Mouse (Mus musculus) heart, embryonic 12.5 days (tissue): ENCODE measurements around the gene Wnt2b. TPM values are rescaled to one million over a fixed set of nuclear protein-coding genes. Genes with fewer than 3 reads are reported as not detected.

ENCODE experiments used
- ATAC-seq: fragments of 200-750 bp; cut with Nextera tagmentation; 2 replicates; pipeline ENCODE4 v1.8.0; 2017; ENCODE audit warnings: moderate TSS enrichment, moderate library complexity; ENCODE audit not compliant: insufficient number of reproducible peaks, low FRiP score
- H3K27ac ChIP-seq: fragments of 300-500 bp; sonication (generic); 2 replicates; pipeline ENCODE4 v1.5.1; 2016; ENCODE audit warnings: mild to moderate bottlenecking, moderate library complexity; ENCODE audit not compliant: poor library complexity, severe bottlenecking
- H3K27me3 ChIP-seq: fragments of 300-500 bp; sonication (generic); replicated peaks from 2 replicates; pipeline ENCODE4 v1.6.1; 2016; ENCODE audit warnings: mild to moderate bottlenecking, moderate library complexity
- H3K36me3 ChIP-seq: fragments of 300-500 bp; sonication (generic); 2 replicates; pipeline ENCODE4 v1.6.1; 2016; ENCODE audit warnings: mild to moderate bottlenecking, moderate library complexity
- H3K4me1 ChIP-seq: fragments of 300-500 bp; sonication (generic); replicated peaks from 2 replicates; pipeline ENCODE4 v1.6.1; 2016; ENCODE audit warnings: mild to moderate bottlenecking
- H3K4me2 ChIP-seq: fragments of 300-500 bp; sonication (generic); 2 replicates; pipeline ENCODE4 v1.6.1; 2016; ENCODE audit warnings: mild to moderate bottlenecking, moderate library complexity
- H3K4me3 ChIP-seq: fragments of 300-500 bp; sonication (generic); 2 replicates; pipeline ENCODE4 v1.5.1; 2016; ENCODE audit warnings: mild to moderate bottlenecking
- H3K9ac ChIP-seq: fragments of 300-500 bp; sonication (generic); 2 replicates; pipeline ENCODE4 v1.6.1; 2016; ENCODE audit warnings: mild to moderate bottlenecking, moderate library complexity
- H3K9me3 ChIP-seq: fragments of 300-500 bp; sonication (generic); replicated peaks from 2 replicates; pipeline ENCODE4 v1.6.1; 2016; ENCODE audit warnings: mild to moderate bottlenecking, moderate library complexity
- WGBS: fragments of 180-500 bp; shearing (Covaris S2); methylation state at CpG from one replicate; pipeline ENCODE4 v1.1.7; 2016; 5-methylcytosine and 5-hydroxymethylcytosine counted together
- polyA plus RNA-seq: library from polyadenylated mRNA; unstranded; fragments of >200 nt; fragmentation: Nextera tagmentation; extraction: Ambion mirVana; gene quantifications from 2 replicates; pipeline ENCODE4 v1.2.1, GENCODE M21; 2016

Wnt2b gene
- polyA plus RNA-seq, 1 experiment from 2014 or later = 1.4 TPM

- Histone ChIP-seq H3K9ac (no peak overlapping the region), H3K4me3 (no peak overlapping the region), H3K9me3 (no peaks in the 10 kb centered on the region), H3K36me3 (no peaks in the 10 kb centered on the region), H3K27ac (no peak overlapping the region), H3K4me1 (peaks cover 50% of the 10 kb centered on the region), H3K27me3 (peaks cover 59% of the 10 kb centered on the region), H3K4me2 (peak overlapping the region; percentile 92)
- 5% methylated on average over 5 of the region's 5 CpGs for WGBS
- no peak for ATAC-seq
Measured at GRCm38 (mm10) chr3:104962866-104963265, 1.1 kb upstream of the Wnt2b start.

- 0 out of 2 replicates have a peak, but pooled peaks have one; percentile 37 for ATAC-seq
- Histone ChIP-seq H3K9me3 (no peaks in the 10 kb centered on the region), H3K36me3 (no peaks in the 10 kb centered on the region), H3K4me3 (peak overlapping the region; percentile 60), H3K9ac (peak overlapping the region; percentile 65; the same call in 1 of the 2 replicates), H3K27ac (no peak overlapping the region), H3K4me2 (peak overlapping the region; percentile 92), H3K27me3 (peaks cover 60% of the 10 kb centered on the region), H3K4me1 (peaks cover 50% of the 10 kb centered on the region)
- WGBS = under 1% methylated on average over 31 of the region's 31 CpGs
Measured at GRCm38 (mm10) chr3:104962141-104962611, 455 bp upstream of the Wnt2b start.

GRCm38 (mm10) chr3:104960026-104961000 is 1.4 kb downstream of the Wnt2b start:
- H3K4me2 ChIP-seq = peak overlapping the region; percentile 92; the same call in 1 of the 2 replicates
- H3K4me3 ChIP-seq = peak overlapping the region; percentile 60; the same call in 1 of the 2 replicates
- H3K4me1 ChIP-seq = peaks cover 48% of the 10 kb centered on the region
- no peak overlapping the region for H3K9ac ChIP-seq
- H3K27ac ChIP-seq = no peak overlapping the region
- 9% methylated on average over 19 of the region's 19 CpGs for WGBS
- H3K27me3 ChIP-seq = peaks cover 60% of the 10 kb centered on the region
- 0 out of 2 replicates have a peak, but pooled peaks cover 6% of the 10 kb centered on the region for H3K36me3 ChIP-seq
- ATAC-seq = no peak
- H3K9me3 ChIP-seq = no peaks in the 10 kb centered on the region

GRCm38 (mm10) chr3:104956131-104956581 is 5.6 kb downstream of the Wnt2b start:
- Histone ChIP-seq H3K36me3 (peaks cover 27% of the 10 kb centered on the region), H3K9me3 (no peaks in the 10 kb centered on the region), H3K27me3 (peaks cover 34% of the 10 kb centered on the region), H3K27ac (no peak overlapping the region), H3K4me2 (no peak overlapping the region), H3K4me1 (peaks cover 14% of the 10 kb centered on the region), H3K4me3 (no peak overlapping the region), H3K9ac (no peak overlapping the region)
- 69% methylated on average over 6 of the region's 6 CpGs for WGBS
- ATAC-seq = 0 out of 2 replicates have a peak, but pooled peaks have one; percentile 20

- Histone ChIP-seq H3K4me3 (no peak overlapping the region), H3K4me2 (no peak overlapping the region), H3K9ac (no peak overlapping the region), H3K27ac (no peak overlapping the region), H3K36me3 (peaks cover 38% of the 10 kb centered on the region), H3K27me3 (peaks cover 18% of the 10 kb centered on the region), H3K4me1 (peaks cover 3% of the 10 kb centered on the region; the same call in 1 of the 2 replicates), H3K9me3 (no peaks in the 10 kb centered on the region)
- WGBS = 93% methylated on average over 15 of the region's 15 CpGs
- ATAC-seq = no peak
Measured at GRCm38 (mm10) chr3:104954551-104954950, 7.2 kb downstream of the Wnt2b start.

GRCm38 (mm10) chr3:104954137-104954536 is 7.6 kb downstream of the Wnt2b start:
- Histone ChIP-seq H3K4me2 (no peak overlapping the region), H3K4me3 (no peak overlapping the region), H3K9me3 (no peaks in the 10 kb centered on the region), H3K27ac (no peak overlapping the region), H3K4me1 (peaks cover 3% of the 10 kb centered on the region; the same call in 1 of the 2 replicates), H3K27me3 (peaks cover 14% of the 10 kb centered on the region), H3K9ac (no peak overlapping the region), H3K36me3 (peaks cover 38% of the 10 kb centered on the region)
- WGBS = 88% methylated on average over 3 of the region's 3 CpGs
- no peak for ATAC-seq

GRCm38 (mm10) chr3:104952891-104953670 is 8.6 kb downstream of the Wnt2b start:
- Histone ChIP-seq H3K27ac (no peak overlapping the region), H3K9me3 (no peaks in the 10 kb centered on the region), H3K4me1 (peaks cover 3% of the 10 kb centered on the region; the same call in 1 of the 2 replicates), H3K4me2 (no peak overlapping the region), H3K27me3 (peaks cover 3% of the 10 kb centered on the region; the same call in 1 of the 2 replicates), H3K4me3 (no peak overlapping the region), H3K36me3 (peaks cover 44% of the 10 kb centered on the region), H3K9ac (no peak overlapping the region)
- 70% methylated on average over 23 of the region's 23 CpGs for WGBS
- ATAC-seq = no peak

- H3K27me3 ChIP-seq = no peaks in the 10 kb centered on the region
- no peak for ATAC-seq
- H3K4me1 ChIP-seq = peaks cover under 1% of the 10 kb centered on the region; the same call in 1 of the 2 replicates
- no peak overlapping the region for H3K4me3 ChIP-seq
- H3K9ac ChIP-seq = no peak overlapping the region
- 95% methylated on average over 12 of the region's 12 CpGs for WGBS
- no peaks in the 10 kb centered on the region for H3K9me3 ChIP-seq
- no peak overlapping the region for H3K27ac ChIP-seq
- H3K36me3 ChIP-seq = peaks cover 60% of the 10 kb centered on the region
- H3K4me2 ChIP-seq = no peak overlapping the region
Measured at GRCm38 (mm10) chr3:104950926-104951325, 10.8 kb downstream of the Wnt2b start.

GRCm38 (mm10) chr3:104944894-104945293 is 16.8 kb downstream of the Wnt2b start:
- peaks cover 26% of the 10 kb centered on the region for H3K36me3 ChIP-seq
- WGBS = 60% methylated on average over 9 of the region's 9 CpGs
- no peak overlapping the region for H3K27ac ChIP-seq
- no peak for ATAC-seq
- H3K4me3 ChIP-seq = no peak overlapping the region
- no peaks in the 10 kb centered on the region for H3K9me3 ChIP-seq
- H3K4me1 ChIP-seq = peaks cover 47% of the 10 kb centered on the region
- no peak overlapping the region for H3K9ac ChIP-seq
- no peak overlapping the region for H3K4me2 ChIP-seq
- H3K27me3 ChIP-seq = no peaks in the 10 kb centered on the region

GRCm38 (mm10) chr3:104943333-104943732 is 18.4 kb downstream of the Wnt2b start:
- Histone ChIP-seq H3K4me3 (no peak overlapping the region), H3K4me1 (peaks cover 49% of the 10 kb centered on the region), H3K27ac (peak overlapping the region; percentile 19), H3K27me3 (no peaks in the 10 kb centered on the region), H3K9me3 (no peaks in the 10 kb centered on the region), H3K4me2 (0 out of 2 replicates have a peak overlapping the region, but pooled peaks have one; percentile 1), H3K9ac (no peak overlapping the region), H3K36me3 (peaks cover 26% of the 10 kb centered on the region)
- WGBS = 45% methylated on average over 8 of the region's 8 CpGs
- peak; percentile 49; the same call in 1 of the 2 replicates for ATAC-seq
